29 mouse cellular contexts compared by ENCODE assay signal in the genomic region with DNA sequence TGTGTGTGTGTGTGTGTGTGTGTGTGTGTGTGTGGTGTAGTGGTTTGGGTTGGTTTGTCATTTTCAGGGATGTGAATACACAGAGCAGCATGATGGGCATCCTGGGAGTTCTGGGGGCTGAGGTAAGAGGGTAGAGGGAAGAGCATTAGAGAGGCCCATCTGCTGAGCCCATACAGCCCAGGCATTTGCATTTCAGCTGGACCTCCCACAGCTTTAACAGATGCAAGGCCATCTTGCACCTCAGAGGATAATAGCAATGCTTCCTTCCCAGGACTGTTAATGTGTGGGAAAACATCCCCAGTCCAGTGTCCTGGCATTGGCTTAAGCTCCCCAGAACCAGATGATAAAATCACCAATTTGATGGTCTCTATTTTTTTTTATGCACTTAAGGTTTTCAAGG.
DNase-seq lines count a peak whose midpoint lies in the region; ATAC-seq and TF ChIP-seq lines count a peak whose summit lies in the region.
"Had no signal": no experiment of that assay in that cellular context is flagged by ENCODE, and none has a peak within 500 bp of the region (broad histone marks: within the 10 kb centered on the region; RNA-seq: fewer than 3 reads in every experiment).

No protein-coding gene starts in this region.

- H3K4me1 ChIP-seq in forebrain, embryonic 14.5 days (ENCODE audit: control insufficient read depth, insufficient read depth, low read length), result no peaks in the 10 kb centered on the region
- H3K4me1 ChIP-seq in forebrain, postnatal 0 days (ENCODE audit: insufficient read depth), result no peaks in the 10 kb centered on the region
- H3K4me1 ChIP-seq in midbrain, embryonic 12.5 days, result no peaks in the 10 kb centered on the region
- no peaks in the 10 kb centered on the region for H3K4me1 ChIP-seq in midbrain, embryonic 15.5 days
- H3K4me1 ChIP-seq: embryonic facial prominence, embryonic 13.5 days; forebrain, embryonic 10.5 days; heart, embryonic 12.5 days; intestine, embryonic 15.5 days; limb, embryonic 10.5 days; limb, embryonic 15.5 days; neural tube, embryonic 13.5 days; stomach, embryonic 15.5 days had no signal

- no peak overlapping the region for H3K4me3 ChIP-seq in forebrain, embryonic 14.5 days (ENCODE audit: low read depth, low read length)
- H3K4me3 ChIP-seq in forebrain, postnatal 0 days (ENCODE audit: low read depth, low read length), result no peak overlapping the region
- no peak overlapping the region for H3K4me3 ChIP-seq in midbrain, embryonic 12.5 days
- H3K4me3 ChIP-seq in midbrain, embryonic 15.5 days, result no peak overlapping the region
- H3K4me3 ChIP-seq: embryonic facial prominence, embryonic 13.5 days; forebrain, embryonic 10.5 days; heart, adult 2 months; heart, embryonic 12.5 days; intestine, embryonic 15.5 days; layer of hippocampus, adult 2 months; limb, embryonic 10.5 days; limb, embryonic 15.5 days; neural tube, embryonic 13.5 days; stomach, embryonic 15.5 days had no signal

- no peaks in the 10 kb centered on the region for H3K36me3 ChIP-seq in forebrain, embryonic 14.5 days (ENCODE audit: control insufficient read depth, insufficient read depth, low read length)
- H3K36me3 ChIP-seq in forebrain, postnatal 0 days (ENCODE audit: insufficient read depth), result no peaks in the 10 kb centered on the region
- H3K36me3 ChIP-seq in midbrain, embryonic 12.5 days, result no peaks in the 10 kb centered on the region
- H3K36me3 ChIP-seq in midbrain, embryonic 15.5 days (replicated peaks), result no peaks in the 10 kb centered on the region
- H3K36me3 ChIP-seq: embryonic facial prominence, embryonic 13.5 days; forebrain, embryonic 10.5 days; heart, embryonic 12.5 days; intestine, embryonic 15.5 days; limb, embryonic 10.5 days; limb, embryonic 15.5 days; neural tube, embryonic 13.5 days; stomach, embryonic 15.5 days had no signal

- peak; percentile 16 for DNase-seq in forebrain, embryonic 14.5 days (ENCODE audit: low spot score)
- DNase-seq in forebrain, postnatal 0 days, result no peak
- peak; percentile 11 for DNase-seq in cerebellum, adult 9-11 months
- peak; percentile 5 to 9 for DNase-seq in cerebellum, postnatal 36 days
- DNase-seq in lung, adult 18-20 months, result no peak
- no peak for DNase-seq in liver
- DNase-seq: adrenal gland, adult 2 months; heart, adult 2 months; heart, postnatal 4 days; kidney, adult 2 months; kidney, postnatal 36 days; lung, embryonic 14.5 days; lung, postnatal 14 days; right cerebral cortex, postnatal 14 days had no signal

- no peaks in the 10 kb centered on the region for H3K27me3 ChIP-seq in forebrain, embryonic 14.5 days (replicated peaks; ENCODE audit: control insufficient read depth, insufficient read depth, low read length)
- H3K27me3 ChIP-seq in forebrain, postnatal 0 days (ENCODE audit: insufficient read depth, low read length), result no peaks in the 10 kb centered on the region
- no peaks in the 10 kb centered on the region for H3K27me3 ChIP-seq in midbrain, embryonic 12.5 days
- no peaks in the 10 kb centered on the region for H3K27me3 ChIP-seq in midbrain, embryonic 15.5 days (replicated peaks)
- H3K27me3 ChIP-seq: embryonic facial prominence, embryonic 13.5 days; heart, embryonic 12.5 days; intestine, embryonic 15.5 days; limb, embryonic 15.5 days; neural tube, embryonic 13.5 days; stomach, embryonic 15.5 days had no signal

- no peak overlapping the region for H3K4me2 ChIP-seq in forebrain, embryonic 14.5 days (ENCODE audit: low read length)
- H3K4me2 ChIP-seq in forebrain, postnatal 0 days (ENCODE audit: low read depth), result no peak overlapping the region
- H3K4me2 ChIP-seq in midbrain, embryonic 12.5 days (replicated peaks), result no peak overlapping the region
- H3K4me2 ChIP-seq in midbrain, embryonic 15.5 days, result no peak overlapping the region
- H3K4me2 ChIP-seq: embryonic facial prominence, embryonic 13.5 days; heart, embryonic 12.5 days; intestine, embryonic 15.5 days; limb, embryonic 15.5 days; lung, embryonic 14.5 days; neural tube, embryonic 13.5 days; stomach, embryonic 15.5 days had no signal

- no peak overlapping the region for H3K27ac ChIP-seq in forebrain, embryonic 14.5 days (ENCODE audit: low read depth, low read length)
- no peak overlapping the region for H3K27ac ChIP-seq in forebrain, postnatal 0 days (ENCODE audit: low read depth, low read length)
- H3K27ac ChIP-seq in midbrain, embryonic 12.5 days (replicated peaks), result no peak overlapping the region
- H3K27ac ChIP-seq in midbrain, embryonic 15.5 days, result no peak overlapping the region
- H3K27ac ChIP-seq: embryonic facial prominence, embryonic 13.5 days; forebrain, embryonic 10.5 days; heart, adult 2 months; intestine, embryonic 15.5 days; layer of hippocampus, adult 2 months; limb, embryonic 10.5 days; limb, embryonic 15.5 days; liver, embryonic 14.5 days; neural tube, embryonic 13.5 days; stomach, embryonic 15.5 days had no signal

- no peak for TF ChIP-seq CTCF in forebrain, postnatal 0 days (IDR thresholded peaks at IDR 0.05; ENCODE audit: low read depth)

- no peaks in the 10 kb centered on the region for H3K9me3 ChIP-seq in forebrain, embryonic 14.5 days (replicated peaks; ENCODE audit: control insufficient read depth, low read length)
- H3K9me3 ChIP-seq in forebrain, postnatal 0 days (ENCODE audit: low read length), result no peaks in the 10 kb centered on the region
- H3K9me3 ChIP-seq in midbrain, embryonic 12.5 days, result no peaks in the 10 kb centered on the region
- no peaks in the 10 kb centered on the region for H3K9me3 ChIP-seq in midbrain, embryonic 15.5 days
- H3K9me3 ChIP-seq: forebrain, embryonic 10.5 days; heart, embryonic 12.5 days; intestine, embryonic 15.5 days; limb, embryonic 10.5 days; limb, embryonic 15.5 days; neural tube, embryonic 13.5 days; stomach, embryonic 15.5 days had no signal

- ATAC-seq in forebrain, embryonic 14.5 days, result no peak
- ATAC-seq in forebrain, postnatal 0 days, result no peak
- ATAC-seq in midbrain, embryonic 12.5 days (ENCODE audit: low FRiP score, low read depth), result peak; percentile 34; the same call in 1 of the 2 replicates
- ATAC-seq in midbrain, embryonic 15.5 days (replicated peaks), result no peak
- ATAC-seq: activated CD4-positive, CD25-positive, alpha-beta regulatory T cell, adult 4 months; forebrain, embryonic 16.5 days; hindbrain, embryonic 16.5 days; intestine, embryonic 15.5 days had no signal

- no peak overlapping the region for H3K9ac ChIP-seq in forebrain, embryonic 14.5 days (ENCODE audit: low read length)
- H3K9ac ChIP-seq in forebrain, postnatal 0 days, result no peak overlapping the region
- no peak overlapping the region for H3K9ac ChIP-seq in midbrain, embryonic 12.5 days (replicated peaks)
- H3K9ac ChIP-seq in midbrain, embryonic 15.5 days, result no peak overlapping the region
- H3K9ac ChIP-seq: embryonic facial prominence, embryonic 13.5 days; heart, embryonic 12.5 days; intestine, embryonic 15.5 days; limb, embryonic 15.5 days; liver, embryonic 14.5 days; lung, embryonic 14.5 days; neural tube, embryonic 13.5 days; stomach, embryonic 15.5 days had no signal

Comparison
In these comparisons a context has a peak if more than half of its experiments do, and no peak if none do; other contexts are left out.
1. DNase-seq: peak in forebrain, embryonic 14.5 days (single experiment), cerebellum, adult 9-11 months (single experiment) and cerebellum, postnatal 36 days (2 of 2); none in forebrain, postnatal 0 days (single experiment), lung, adult 18-20 months (0 of 2) and liver (single experiment).